ENCODE assay signal across 20 mouse cellular contexts in genomic region chr5:19246426-19246825, GRCm38 (mm10). TPM values are rescaled to one million over a fixed set of nuclear protein-coding genes. Genes with fewer than 3 reads are reported as not detected.
DNase-seq lines count a peak whose midpoint lies in the region; TF ChIP-seq lines count a peak whose summit lies in the region.
"Had no signal": no experiment of that assay in that cellular context is flagged by ENCODE, and none has a peak within 500 bp of the region (broad histone marks: within the 10 kb centered on the region; RNA-seq: fewer than 3 reads in every experiment).

No protein-coding gene starts in this region.

- 53% methylated on average over 2 of the region's 2 CpGs for WGBS in kidney, adult 2 months

- TF ChIP-seq CTCF in kidney, adult 2 months (conservative IDR thresholded peaks at IDR 0.05; ENCODE audit: insufficient read depth, insufficient read length, low read depth, low read length), result no peak

- no peak overlapping the region for H3K27ac ChIP-seq in kidney, adult 2 months (ENCODE audit: insufficient read depth, low read depth, low read length)
- H3K27ac ChIP-seq: forebrain, embryonic 10.5 days; gastrocnemius, adult 2 months; hindbrain, embryonic 12.5 days; hindbrain, embryonic 15.5 days had no signal

- no peak for TF ChIP-seq POLR2A in kidney, adult 2 months (IDR thresholded peaks at IDR 0.05; ENCODE audit: low read depth, low read length)

- H3K36me3 ChIP-seq in kidney, adult 2 months (ENCODE audit: control insufficient read depth, insufficient read depth, low read length), result no peaks in the 10 kb centered on the region
- H3K36me3 ChIP-seq: forebrain, embryonic 10.5 days; G1E; hindbrain, embryonic 12.5 days; hindbrain, embryonic 15.5 days had no signal

- no peak overlapping the region for H3K4me3 ChIP-seq in kidney, adult 2 months (ENCODE audit: insufficient read depth, low read depth, low read length)
- H3K4me3 ChIP-seq: forebrain, embryonic 10.5 days; gastrocnemius, adult 2 months; hindbrain, embryonic 12.5 days; hindbrain, embryonic 15.5 days had no signal

- peak; percentile 12 for DNase-seq in kidney, adult 2 months
- no peak for DNase-seq in kidney, postnatal 25 days
- peak; percentile 40 for DNase-seq in adrenal gland, adult 8-10 months
- peak; percentile 47 for DNase-seq in adrenal gland, postnatal 25 days
- DNase-seq in c-Kit-positive CD71-positive TER-119-positive erythroid progenitor cells, embryonic 14.5 days (ENCODE audit: low spot score), result no peak
- no peak for DNase-seq in layer of hippocampus, adult 9-11 months
- DNase-seq: B cell, adult 2 months; cerebellum, adult 18-20 months; cerebellum, adult 9-10 months; cerebellum, postnatal 14 days; forebrain, postnatal 0 days; gastrocnemius, adult 2 months; gastrocnemius, postnatal 14 days; heart, adult 11 months had no signal

- H3K4me1 ChIP-seq in kidney, adult 2 months (ENCODE audit: control insufficient read depth, insufficient read depth, low read length), result no peaks in the 10 kb centered on the region
- H3K4me1 ChIP-seq: forebrain, embryonic 10.5 days; hindbrain, embryonic 12.5 days; hindbrain, embryonic 15.5 days had no signal

- H3K27me3 ChIP-seq in kidney, adult 2 months (replicated peaks; ENCODE audit: control insufficient read depth, insufficient read depth, low read length), result no peaks in the 10 kb centered on the region
- H3K27me3 ChIP-seq: CH12.LX; hindbrain, embryonic 12.5 days; hindbrain, embryonic 15.5 days; Patski had no signal

RNA-seq across cellular contexts. Expression of gene Magi2, which starts 19.6 kb away (rescaled TPM):
- 5.3 and 6.1 TPM in 2 replicates for polyA plus RNA-seq in kidney, adult 2 months (2012; rRNA removed)
- total RNA-seq in adrenal gland, adult 8-10 months (2022), result 10 to 100 TPM in 3 of 4 experiments, 1 to 10 TPM in 1; 8.3 to 31.8 (median 16.5) TPM
- 10.4 and 12.1 TPM in 2 replicates for total RNA-seq in adrenal gland, postnatal 25 days (2021)

Comparison
In these comparisons a context has a peak if more than half of its experiments do, and no peak if none do; other contexts are left out.
1. DNase-seq: peak in kidney, adult 2 months (single experiment), adrenal gland, adult 8-10 months (single experiment) and adrenal gland, postnatal 25 days (single experiment); none in kidney, postnatal 25 days (0 of 2), c-Kit-positive CD71-positive TER-119-positive erythroid progenitor cells, embryonic 14.5 days (single experiment) and layer of hippocampus, adult 9-11 months (single experiment).